Mouse (Mus musculus) large intestine, adult 2 months (tissue): ENCODE results near the gene Gins2. TPM values are rescaled to one million over a fixed set of nuclear protein-coding genes. Genes with fewer than 3 reads are reported as not detected.

Source experiments
- DNase-seq: peaks from one replicate; pipeline ENCODE4 v3.0.0-alpha.2; 2012; ENCODE audit warnings: low read depth, low spot score
- WGBS: fragments of 180-500 bp; shearing (Covaris S2); methylation state at CpG from one replicate; pipeline ENCODE4 v1.1.7; 2018; 5-methylcytosine and 5-hydroxymethylcytosine counted together
- polyA plus RNA-seq: library from polyadenylated mRNA; depleted of rRNA; stranded (reverse); fragments of >200 nt; gene quantifications from 2 replicates; pipeline ENCODE4 v1.2.3, GENCODE M21; 2012

The Gins2 gene
- polyA plus RNA-seq, 1 experiment: 31.0 TPM

DNA sequence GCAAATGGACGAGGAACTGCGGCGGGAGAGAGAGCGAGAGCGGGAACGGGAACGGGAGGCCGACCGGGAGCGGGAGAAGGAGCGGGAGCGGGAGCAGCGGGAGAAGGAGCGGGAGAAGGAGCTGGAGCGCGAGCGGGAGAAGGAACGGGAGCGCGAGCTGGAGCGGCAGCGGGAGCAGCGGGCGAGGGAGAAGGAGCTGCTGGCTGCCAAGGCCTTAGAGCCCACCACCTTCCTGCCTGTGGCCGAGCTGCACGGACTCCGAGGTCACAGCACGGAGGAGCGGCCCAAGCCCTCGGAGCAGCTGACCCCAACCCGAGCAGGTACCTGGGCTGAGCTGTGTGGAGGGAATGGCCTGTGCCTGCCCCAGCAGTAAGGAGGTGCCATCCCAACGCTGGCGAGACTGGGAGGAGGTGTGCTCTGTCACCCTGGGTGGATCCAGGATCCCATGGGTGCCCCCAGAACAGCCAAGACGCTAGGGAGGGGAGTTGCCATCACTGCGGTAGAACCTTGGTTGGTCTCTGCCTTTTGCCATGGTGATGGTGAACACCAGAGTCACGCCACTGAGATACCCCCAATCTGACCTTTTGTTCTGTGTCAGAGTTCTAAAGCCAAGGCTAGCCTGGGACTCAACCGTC is 20.8 kb downstream of the Gins2 start:
- WGBS: 98% methylated on average over 37 of the region's 37 CpGs

DNA sequence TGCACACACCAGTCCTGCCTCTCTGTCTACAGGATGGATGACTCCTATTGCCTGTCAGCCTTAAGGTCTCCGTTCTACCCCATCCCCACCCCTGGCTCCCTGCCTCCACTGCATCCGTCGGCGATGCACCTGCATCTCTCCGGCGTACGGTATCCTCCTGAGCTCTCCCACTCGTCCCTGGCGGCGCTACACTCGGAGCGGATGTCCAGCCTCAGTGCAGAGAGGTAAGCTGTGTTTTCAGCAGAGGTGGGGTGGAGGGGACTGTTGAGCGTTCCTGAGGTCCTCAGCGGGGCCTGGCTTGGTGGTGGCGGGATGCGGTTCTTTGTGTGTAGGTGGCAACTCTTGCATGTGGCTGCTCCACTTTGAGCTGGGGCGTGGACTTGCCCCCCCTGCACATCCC is 21.4 kb downstream of the Gins2 start:
- WGBS: 98% methylated on average over 17 of the region's 17 CpGs
- DNase-seq: no peak

More for the DNA sequence above, 20.8 kb downstream of the Gins2 start:
- no peak for DNase-seq

DNA sequence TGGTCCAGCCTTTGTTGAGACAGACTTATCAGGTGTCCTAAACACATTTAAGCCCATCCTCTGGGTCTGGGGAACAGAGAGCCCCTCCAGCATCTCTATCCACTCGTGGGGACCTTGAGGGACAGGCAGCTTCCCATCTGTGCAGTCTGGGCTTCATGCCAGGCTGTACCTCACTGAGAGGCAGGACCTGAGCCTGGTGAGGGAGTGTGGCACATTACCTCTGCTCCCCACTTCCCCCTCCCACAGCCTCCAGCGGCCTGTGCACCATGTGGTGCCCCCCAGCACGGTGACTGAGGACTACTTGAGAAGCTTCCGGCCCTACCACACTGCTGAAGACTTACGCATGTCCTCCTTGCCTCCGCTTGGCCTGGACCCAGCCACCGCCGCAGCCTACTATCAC is 22.4 kb downstream of the Gins2 start:
- no peak for DNase-seq
- 88% methylated on average over 8 of the region's 8 CpGs for WGBS

DNA sequence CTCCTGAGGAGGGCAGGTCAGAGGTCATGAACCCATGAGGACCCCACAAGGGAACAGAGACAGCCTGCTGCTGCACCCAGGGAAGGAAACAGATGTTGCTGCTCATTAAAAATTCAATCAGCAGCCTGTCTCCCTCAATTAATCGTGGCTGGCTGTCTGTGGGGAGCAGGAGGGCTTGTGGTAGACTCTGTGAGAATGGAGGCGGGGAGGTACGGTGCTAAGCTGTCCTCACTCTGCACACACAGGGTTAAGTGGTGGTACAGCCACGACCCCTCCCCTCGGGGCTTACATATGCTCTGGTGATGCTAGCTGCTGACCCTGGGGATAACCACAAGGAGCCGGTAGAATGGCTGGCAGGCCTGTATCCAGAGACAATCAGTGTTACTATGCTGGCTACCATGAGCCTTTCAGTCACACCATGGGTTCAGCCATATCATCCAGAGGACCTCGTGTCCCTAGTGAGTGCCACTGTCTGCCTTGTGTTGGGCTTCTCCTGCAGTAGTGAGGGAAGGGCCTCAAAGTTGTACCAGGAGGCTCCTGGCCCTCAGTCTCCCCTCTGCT is 23.9 kb downstream of the Gins2 start:
- no peak for DNase-seq
- 63% methylated on average over 7 of the region's 7 CpGs for WGBS

DNA sequence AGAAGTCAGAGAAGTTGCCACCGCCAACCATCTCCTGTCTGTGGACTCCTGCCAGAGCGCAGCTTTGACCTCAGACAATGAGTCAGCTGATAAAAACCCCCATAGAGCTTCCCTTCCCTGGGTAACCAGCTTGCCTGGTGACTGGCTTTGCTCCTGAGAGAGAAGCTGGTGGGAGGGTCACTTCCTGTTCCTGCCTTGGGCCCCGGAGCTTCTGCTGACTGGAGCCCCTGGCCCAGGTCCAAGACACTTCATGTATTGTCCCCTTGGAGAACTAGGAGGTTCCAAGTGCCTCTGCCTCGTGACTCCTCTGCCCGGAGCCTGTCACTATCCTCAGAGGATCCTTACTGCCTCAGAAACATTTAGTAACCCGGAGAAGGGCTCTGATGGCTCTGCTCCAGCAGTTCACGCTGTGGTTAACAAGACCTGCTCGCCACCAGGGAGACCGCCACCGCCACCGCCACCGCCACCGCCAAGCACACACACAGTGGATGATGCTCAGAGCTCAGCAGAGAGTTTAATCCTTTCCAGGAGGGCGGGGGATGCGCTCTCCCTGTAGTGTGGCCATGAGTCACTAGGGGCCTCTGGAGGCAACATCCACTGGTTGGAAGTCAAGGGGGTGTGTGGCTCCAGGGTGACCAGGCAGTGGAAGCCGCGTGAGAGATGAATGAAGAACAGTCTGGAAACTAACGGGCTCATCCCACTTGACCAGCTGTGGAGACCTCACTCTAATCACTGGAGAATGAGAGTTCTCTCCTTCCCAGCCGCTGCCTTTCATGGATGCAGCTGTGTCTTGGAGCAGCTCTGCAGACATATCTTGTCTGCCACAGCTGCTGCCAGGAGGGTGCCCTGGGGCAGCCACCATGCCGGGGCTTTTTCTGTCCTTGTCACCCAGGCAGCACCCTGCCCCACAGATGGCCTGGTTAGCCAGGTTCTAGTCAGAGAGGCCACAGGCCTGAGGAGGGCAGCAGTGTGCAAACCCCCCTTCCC is 25.0 kb downstream of the Gins2 start:
- DNase-seq: no peak
- WGBS: 48% methylated on average over 20 of the region's 20 CpGs

DNA sequence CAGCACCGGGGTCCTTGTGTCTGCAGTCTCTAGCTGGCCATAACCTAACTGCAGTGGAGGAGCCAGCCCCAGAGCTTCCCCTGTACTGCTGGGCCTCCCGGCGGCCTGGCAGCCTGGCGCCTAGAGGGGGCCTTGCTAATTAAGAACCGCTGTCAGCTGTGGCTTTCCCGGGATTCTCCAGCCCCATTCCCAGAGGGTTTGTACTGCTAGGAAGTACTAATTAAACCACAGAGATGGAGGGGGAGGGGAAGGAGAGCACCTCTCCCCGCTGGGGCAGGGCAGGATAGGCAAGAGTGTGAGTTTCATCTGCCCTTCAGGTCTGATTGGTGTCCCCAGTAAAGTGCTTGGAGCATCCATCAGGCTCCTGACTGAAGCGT is 25.8 kb downstream of the Gins2 start:
- 56% methylated on average over 8 of the region's 8 CpGs for WGBS
- no peak for DNase-seq

DNA sequence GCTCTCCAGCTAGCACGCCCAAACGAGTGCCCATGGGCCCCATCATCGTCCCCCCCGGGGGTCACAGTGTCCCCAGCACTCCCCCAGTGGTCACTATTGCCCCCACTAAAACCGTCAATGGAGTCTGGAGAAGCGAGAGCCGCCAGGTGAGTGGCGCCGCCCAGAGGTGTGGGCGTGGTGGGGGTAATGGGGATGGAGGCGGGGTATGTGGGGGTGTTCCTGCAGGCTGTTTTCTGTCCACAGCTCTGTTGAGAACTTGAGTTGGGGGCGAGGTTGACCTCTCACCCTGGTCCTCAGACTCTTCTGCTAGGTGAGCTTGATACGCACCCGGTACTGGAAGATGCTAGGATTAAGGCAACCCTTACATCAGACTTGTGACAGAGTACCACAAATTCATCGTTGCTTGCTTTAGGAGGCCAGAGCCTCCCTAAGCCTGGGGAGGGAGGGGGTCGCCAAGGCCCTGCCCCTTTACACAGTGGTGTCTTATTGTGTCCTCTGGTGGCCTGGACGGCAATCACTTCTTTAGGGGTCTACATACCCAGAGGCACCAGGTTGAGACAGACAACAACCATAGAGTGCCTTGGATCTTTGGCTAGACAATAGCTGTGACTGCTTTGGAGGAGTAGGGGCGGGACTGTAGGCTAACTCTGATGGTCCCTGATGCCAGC is 26.3 kb downstream of the Gins2 start:
- WGBS: 86% methylated on average over 18 of the region's 18 CpGs

DNA sequence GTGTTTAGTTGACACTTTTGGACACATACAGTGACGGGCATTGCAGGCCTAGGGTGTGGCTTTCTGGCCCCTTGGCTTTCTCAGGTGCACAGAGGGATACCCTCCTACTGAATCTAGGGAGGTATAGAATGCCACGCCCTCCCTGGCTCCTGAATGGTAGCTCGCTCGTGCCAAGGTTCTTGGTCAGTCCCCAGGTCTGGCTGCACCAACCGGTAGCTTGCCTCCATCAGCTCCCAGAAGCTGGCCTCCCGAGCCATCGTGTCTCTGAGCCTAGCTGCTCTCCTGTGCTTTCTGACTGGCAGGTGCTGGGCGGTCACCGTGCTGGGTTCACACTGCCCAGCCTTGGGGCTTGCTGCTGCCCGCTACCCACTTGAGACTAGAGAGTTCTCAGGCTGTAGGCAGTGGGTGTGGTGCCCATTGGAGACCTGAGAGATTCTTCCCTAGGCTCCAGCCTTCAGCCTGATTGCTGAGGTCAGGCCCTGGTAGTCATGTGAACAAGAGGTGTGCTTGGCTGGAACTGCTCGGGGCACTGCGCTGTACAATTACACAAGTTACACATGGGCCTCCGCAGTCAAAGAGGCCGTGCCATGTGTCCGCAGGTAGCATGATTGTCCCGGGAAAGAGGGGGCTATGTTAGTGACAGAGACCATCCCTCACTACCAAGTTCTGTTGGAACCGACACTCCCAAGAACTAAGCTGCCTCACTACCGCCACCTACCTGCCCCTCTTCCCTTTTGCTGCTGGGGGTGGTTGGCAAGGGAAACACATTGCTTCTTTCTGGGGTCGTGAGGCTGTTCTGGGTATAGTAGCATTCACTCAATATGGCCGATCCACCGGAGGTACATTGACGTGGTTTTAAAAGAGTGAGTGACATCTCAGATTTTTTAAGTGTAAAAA is 27.3 kb downstream of the Gins2 start:
- 82% methylated on average over 22 of the region's 22 CpGs for WGBS
- DNase-seq: no peak

More for the DNA sequence above, 26.3 kb downstream of the Gins2 start:
- no peak for DNase-seq

DNA sequence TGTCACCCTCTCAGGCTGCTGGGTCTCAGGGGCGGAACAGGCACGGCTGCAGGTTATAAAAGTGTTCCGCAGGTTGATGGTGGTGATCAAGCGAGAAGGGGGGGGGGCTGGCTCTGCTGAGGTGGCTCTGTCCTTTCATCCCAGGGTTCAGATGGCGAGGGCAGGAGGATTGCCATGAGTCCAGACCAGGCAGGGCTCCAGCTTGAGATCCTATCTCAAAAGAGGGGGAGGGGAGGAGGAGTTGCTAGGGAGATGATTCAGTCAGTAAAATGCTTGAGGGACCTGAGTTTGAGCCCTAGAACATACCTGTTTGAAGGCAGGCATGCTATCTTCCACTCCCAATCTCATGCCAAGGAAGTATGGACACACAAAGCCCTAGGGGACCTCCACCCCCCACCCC is 28.6 kb downstream of the Gins2 start:
- 93% methylated on average over 5 of the region's 5 CpGs for WGBS

DNA sequence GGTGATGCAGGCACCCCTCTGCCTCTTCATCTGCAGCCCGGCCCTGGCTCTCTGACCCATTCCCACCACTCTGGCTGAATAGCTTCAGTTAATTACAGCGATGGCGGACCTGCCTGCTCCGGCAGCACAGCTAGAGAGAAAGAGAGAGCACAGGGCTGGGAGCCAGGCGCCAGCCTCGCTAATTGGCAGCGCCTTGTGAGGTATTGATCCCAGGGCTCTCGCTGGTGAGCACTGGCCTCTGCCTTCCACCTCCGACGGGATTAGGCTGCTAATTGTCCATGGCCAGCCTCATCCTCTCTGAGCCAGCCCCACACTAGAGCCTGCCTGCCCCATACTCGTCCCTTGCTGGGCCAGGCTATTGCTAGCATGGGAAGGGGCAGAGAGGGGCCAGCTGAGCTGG is 29.4 kb downstream of the Gins2 start:
- DNase-seq: no peak
- 77% methylated on average over 11 of the region's 11 CpGs for WGBS

More for the DNA sequence above, 28.6 kb downstream of the Gins2 start:
- no peak for DNase-seq

DNA sequence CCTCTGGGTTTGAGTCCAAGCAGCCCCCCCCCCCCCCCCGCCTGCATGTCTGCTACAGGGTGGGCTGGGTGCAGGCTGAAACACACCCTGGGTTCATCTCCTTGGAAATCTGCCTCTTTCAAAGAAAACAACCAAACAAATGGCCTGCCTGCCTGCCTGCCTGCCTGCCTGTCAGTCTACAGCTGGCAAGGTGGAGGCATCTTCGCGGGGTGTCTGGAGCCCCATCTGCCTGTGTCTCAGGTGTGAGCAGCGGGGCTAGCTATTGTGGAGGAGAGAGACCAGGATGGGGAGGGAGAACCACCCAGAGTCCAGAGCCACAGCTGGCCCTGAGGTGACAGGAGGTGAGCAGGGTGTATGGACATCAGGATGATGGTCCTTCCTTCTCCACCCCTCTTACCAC is 30.9 kb downstream of the Gins2 start:
- WGBS: 76% methylated on average over 4 of the region's 4 CpGs
- DNase-seq: no peak

DNA sequence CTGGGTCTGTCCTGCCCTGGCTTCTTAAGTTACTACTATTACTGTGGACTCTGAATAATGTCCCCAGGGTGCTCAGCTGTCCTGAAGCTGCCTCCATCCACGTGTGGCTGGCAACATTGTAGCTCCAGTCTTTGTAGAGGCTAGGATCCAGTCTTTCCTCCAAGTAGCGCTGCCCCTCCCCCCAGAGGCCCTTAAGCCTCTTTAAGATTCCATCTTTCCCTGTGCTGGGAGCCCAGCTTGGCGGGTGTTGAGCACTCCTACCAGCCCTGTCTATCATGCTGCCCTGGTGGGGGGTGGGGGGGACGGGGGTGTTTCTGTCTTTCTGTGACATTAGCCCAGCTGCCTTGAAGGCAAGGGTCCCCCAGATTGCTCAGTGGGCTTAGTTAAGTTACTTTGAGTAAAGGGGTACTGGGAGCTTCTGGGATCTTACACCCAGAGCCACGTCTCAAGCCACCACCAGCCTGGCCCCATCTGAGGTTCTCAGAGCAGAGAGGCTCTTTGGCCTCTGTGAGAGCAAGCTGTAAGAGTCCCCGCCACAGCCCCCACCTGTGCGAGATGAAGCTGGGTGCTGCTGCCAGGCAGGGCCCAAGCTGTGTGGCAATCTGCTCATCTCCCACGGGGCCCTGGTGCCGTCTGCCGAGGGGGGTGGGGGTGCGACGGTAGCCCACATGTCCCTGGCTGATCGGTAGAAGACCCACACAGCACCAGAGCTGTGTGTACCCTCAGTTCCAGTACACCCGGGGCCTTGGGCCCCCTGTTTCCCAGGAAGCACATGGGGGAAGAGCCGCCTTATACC is 31.7 kb downstream of the Gins2 start:
- no peak for DNase-seq
- WGBS: 73% methylated on average over 15 of the region's 15 CpGs

DNA sequence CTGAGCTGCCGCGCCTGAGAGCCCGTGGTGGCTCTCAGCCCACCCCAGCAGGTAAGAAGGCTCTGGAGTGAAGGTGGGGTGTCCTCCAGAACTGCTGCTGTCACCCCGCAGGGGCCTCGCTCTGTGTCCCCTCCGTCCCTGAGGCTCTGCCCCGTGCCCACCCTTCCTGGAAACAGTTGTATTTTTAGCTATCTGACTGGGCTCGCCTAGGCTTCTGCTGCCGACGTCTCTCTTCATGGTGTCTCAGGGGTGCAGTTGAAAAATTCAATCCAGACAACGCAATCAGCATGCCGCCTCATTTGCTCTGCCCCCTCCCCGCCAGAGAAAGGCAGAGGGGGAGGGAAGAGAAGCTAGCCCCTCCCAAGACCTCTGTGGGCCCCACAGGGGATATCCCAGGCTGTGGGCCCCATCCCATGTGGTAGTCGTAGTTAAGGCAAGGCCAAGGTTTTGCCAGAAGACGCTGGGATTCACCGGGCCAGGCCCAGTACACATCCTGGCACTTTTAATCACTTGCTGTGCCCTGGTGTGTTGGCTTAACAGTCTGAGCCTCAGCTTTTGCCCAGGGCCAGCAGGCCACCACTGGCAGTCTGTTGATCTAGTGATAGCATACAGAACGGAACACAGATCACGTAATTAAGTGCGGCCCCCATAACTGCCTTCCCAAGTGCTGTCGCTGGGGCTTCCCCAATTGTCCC is 32.8 kb downstream of the Gins2 start:
- no peak for DNase-seq
- 87% methylated on average over 20 of the region's 20 CpGs for WGBS

DNA sequence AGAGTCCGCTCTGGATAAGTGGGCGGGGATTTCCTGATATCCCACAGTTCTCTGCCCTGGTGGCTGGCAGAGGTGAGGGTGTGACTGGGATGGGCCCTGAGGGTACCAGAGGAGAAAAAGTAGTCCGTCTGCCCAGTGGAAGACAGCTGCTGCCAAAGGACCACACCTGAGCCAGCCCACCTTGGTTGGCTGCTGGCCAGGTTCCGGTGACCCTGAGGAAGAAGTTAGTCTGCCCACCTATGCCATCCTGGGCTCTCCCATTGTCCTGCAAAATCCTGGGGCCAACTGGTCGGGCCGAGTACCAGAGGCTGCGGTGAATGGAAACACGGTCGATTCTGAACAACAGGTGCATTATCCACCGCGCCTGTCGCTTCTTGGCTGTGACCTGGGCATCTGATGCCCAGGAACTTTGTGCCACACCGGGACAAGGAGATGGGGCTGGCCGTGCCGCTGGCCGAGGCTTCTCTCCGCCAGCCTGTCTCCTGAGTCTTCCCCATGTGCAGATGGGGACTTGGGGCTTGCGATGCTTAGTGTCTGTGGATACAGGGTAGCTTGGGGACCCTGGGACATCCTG is 34.6 kb downstream of the Gins2 start:
- 91% methylated on average over 18 of the region's 18 CpGs for WGBS
- no peak for DNase-seq

DNA sequence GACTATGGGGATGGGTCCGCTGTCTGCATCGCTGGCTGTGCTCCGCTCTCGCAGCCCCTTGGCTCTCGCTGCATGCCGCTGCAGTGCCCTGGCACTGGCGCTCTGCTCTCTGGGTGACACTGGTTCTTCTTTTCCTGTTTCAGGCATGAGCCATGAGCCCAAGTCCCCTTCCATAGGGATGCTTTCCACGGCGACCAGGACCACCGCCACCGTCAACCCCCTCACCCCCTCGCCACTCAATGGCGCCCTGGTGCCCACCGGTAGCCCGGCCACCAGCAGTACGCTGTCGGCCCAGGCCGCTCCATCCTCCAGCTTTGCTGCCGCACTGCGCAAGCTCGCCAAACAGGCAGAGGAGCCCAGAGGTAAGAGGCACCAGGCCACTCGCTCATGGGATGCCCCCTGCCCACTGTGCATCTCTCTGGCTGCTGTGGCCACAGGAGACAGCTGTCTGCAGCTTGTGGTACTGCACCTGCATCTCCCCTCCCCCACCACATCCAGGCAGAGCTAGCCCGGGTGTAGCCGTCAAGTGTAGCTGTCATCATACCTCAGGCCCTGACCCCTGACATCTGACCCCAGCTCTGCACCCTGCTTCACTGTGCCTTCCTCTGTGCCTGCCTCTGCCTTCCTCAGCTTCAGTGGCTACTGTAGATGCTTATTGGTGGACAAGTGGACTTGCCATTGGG is 35.5 kb downstream of the Gins2 start:
- DNase-seq: no peak
- WGBS: 93% methylated on average over 24 of the region's 24 CpGs

DNA sequence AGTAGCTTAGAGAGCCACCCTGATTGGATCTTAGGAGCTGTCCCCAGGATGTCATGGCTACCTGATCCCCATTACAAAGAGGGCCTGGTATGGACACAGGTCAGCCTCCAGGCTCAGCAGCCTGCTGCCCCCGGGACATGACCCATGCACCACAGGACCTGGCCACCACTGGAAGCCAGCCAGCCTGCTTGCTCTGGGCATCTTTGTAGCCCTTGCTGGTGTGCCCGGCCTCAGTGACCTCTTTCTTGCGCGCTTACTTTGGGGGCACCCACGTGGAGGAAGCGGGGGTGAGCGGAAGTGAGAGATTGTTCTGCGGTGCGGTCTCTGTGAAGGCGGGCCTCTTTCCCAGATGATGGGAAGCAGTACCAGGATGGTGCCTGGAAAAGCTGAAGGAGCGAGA is 36.6 kb downstream of the Gins2 start:
- 88% methylated on average over 11 of the region's 11 CpGs for WGBS
- DNase-seq: no peak

DNA sequence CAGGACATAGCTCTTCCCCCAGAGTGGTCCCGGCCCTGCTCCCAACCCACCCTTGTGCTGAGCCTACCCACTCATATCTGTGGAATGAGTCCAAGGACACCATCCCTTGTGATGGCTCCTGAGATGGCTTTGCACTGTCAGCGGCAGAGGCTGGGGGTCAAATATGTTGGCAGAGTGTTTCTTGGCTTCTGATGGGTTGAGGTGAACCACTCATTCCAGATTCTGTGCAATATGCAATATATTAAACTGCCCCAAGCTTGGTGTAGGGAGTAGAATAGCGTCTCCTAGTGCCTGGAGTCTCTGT is 37.5 kb downstream of the Gins2 start:
- WGBS: 83% methylated on average over 3 of the region's 3 CpGs
- DNase-seq: no peak
